Mouse (Mus musculus) intestine, embryonic 16.5 days (tissue): Measurements from ENCODE around the gene Iba57. TPM values are rescaled to one million over a fixed set of nuclear protein-coding genes. Genes with fewer than 3 reads are reported as not detected.

Experiments
- ATAC-seq: fragments of 200-750 bp; cut with Nextera tagmentation; 2 replicates; pipeline ENCODE4 v1.8.0; 2017; ENCODE audit warnings: moderate TSS enrichment, moderate library complexity
- H3K27ac ChIP-seq: fragments of 300-500 bp; sonication (generic); 2 replicates; pipeline ENCODE4 v1.5.1; 2014; ENCODE audit warnings: mild to moderate bottlenecking, low read length
- H3K27me3 ChIP-seq: fragments of 300-500 bp; sonication (generic); replicated peaks from 2 replicates; pipeline ENCODE4 v1.6.1; 2014; ENCODE audit warnings: low read length, control low read depth, mixed read lengths; ENCODE audit not compliant: control insufficient read depth, insufficient read depth
- H3K36me3 ChIP-seq: fragments of 300-500 bp; sonication (generic); 2 replicates; pipeline ENCODE4 v1.6.1; 2014; ENCODE audit warnings: low read length, control low read depth; ENCODE audit not compliant: control insufficient read depth, insufficient read depth
- H3K4me1 ChIP-seq: fragments of 300-500 bp; sonication (generic); 2 replicates; pipeline ENCODE4 v1.6.1; 2014; ENCODE audit warnings: low read length, control low read depth, mixed read lengths; ENCODE audit not compliant: control insufficient read depth, insufficient read depth
- H3K4me2 ChIP-seq: fragments of 300-500 bp; sonication (generic); 2 replicates; pipeline ENCODE4 v1.6.1; 2014; ENCODE audit warnings: low read depth, low read length, control low read depth
- H3K4me3 ChIP-seq: fragments of 300-500 bp; sonication (generic); 2 replicates; pipeline ENCODE4 v1.5.1; 2014; ENCODE audit warnings: mild to moderate bottlenecking, low read length
- H3K9ac ChIP-seq: fragments of 300-500 bp; sonication (generic); 2 replicates; pipeline ENCODE4 v1.6.1; 2014; ENCODE audit warnings: low read depth, low read length
- H3K9me3 ChIP-seq: fragments of 300-500 bp; sonication (generic); 2 replicates; pipeline ENCODE4 v1.6.1; 2016; ENCODE audit warnings: low read length, control low read depth; ENCODE audit not compliant: control insufficient read depth
- WGBS: fragments of 180-500 bp; shearing (Covaris S2); extraction: QIAGEN DNeasy Blood & Tissue Kit; methylation state at CpG from one replicate; pipeline ENCODE4 v1.1.7; 2014; 5-methylcytosine and 5-hydroxymethylcytosine counted together
- polyA plus RNA-seq: library from polyadenylated mRNA; unstranded; fragments of >200 nt; fragmentation: Nextera tagmentation; extraction: Ambion mirVana; gene quantifications from 2 replicates; pipeline ENCODE4 v1.2.1, GENCODE M21; 2015

Iba57 gene
- polyA plus RNA-seq, 1 experiment from 2014 or later: 7.7 TPM

- no peaks in the 10 kb centered on the region for H3K4me1 ChIP-seq
- peaks cover 5% of the 10 kb centered on the region for H3K9me3 ChIP-seq
- no peak overlapping the region for H3K4me2 ChIP-seq
- no peaks in the 10 kb centered on the region for H3K36me3 ChIP-seq
- no peak overlapping the region for H3K27ac ChIP-seq
- WGBS: 93% methylated on average over 5 of the region's 5 CpGs
- H3K27me3 ChIP-seq: no peaks in the 10 kb centered on the region
- no peak overlapping the region for H3K4me3 ChIP-seq
- no peak overlapping the region for H3K9ac ChIP-seq
- no peak for ATAC-seq
Measured at GRCm38 (mm10) chr11:59105945-59106344, 57.6 kb downstream of the Iba57 start.

Other genes starting within 250 kb of the Iba57 start
- 0.16 and 0.40 TPM in 2 replicates for gene Btnl10, start 245.8 kb downstream of the Iba57 start, polyA plus RNA-seq
- gene Rnf187, start 224.8 kb downstream of the Iba57 start, polyA plus RNA-seq: 131 and 138 TPM in 2 replicates
- 34.7 and 40.9 TPM in 2 replicates for gene Hist3h2ba, start 214.8 kb downstream of the Iba57 start, polyA plus RNA-seq
- 28.5 and 31.6 TPM in 2 replicates for gene Hist3h2a, start 209.1 kb downstream of the Iba57 start, polyA plus RNA-seq
- 0.15 and 0.35 TPM in 2 replicates for gene Trim17, start 209.1 kb downstream of the Iba57 start, polyA plus RNA-seq
- 17.0 and 17.5 TPM in 2 replicates for gene Trim11, start 185.6 kb downstream of the Iba57 start, polyA plus RNA-seq
- 0.89 and 1.0 TPM in 2 replicates for gene Obscn, start 27.3 kb downstream of the Iba57 start, polyA plus RNA-seq
- gene Gjc2, start 19.5 kb upstream of the Iba57 start, polyA plus RNA-seq: 0.81 and 1.4 TPM in 2 replicates
- gene Guk1, start 28.5 kb upstream of the Iba57 start, polyA plus RNA-seq: 114 and 115 TPM in 2 replicates
- gene Mrpl55, start 38.7 kb upstream of the Iba57 start, polyA plus RNA-seq: 101 and 104 TPM in 2 replicates
- 32.7 and 33.1 TPM in 2 replicates for gene 2310033P09Rik, start 44.6 kb upstream of the Iba57 start, polyA plus RNA-seq
- 733 and 751 TPM in 2 replicates for gene Arf1, start 64.5 kb upstream of the Iba57 start, polyA plus RNA-seq
- gene Wnt3a, start 127.0 kb upstream of the Iba57 start, polyA plus RNA-seq: not detected in 2 replicates
- gene Wnt9a, start 143.2 kb upstream of the Iba57 start, polyA plus RNA-seq: 4.2 and 4.4 TPM in 2 replicates
- not detected in 2 replicates for gene Prss38, start 211.9 kb upstream of the Iba57 start, polyA plus RNA-seq